Mouse (Mus musculus) ES-Bruce4 (cell line): Measurements from ENCODE around the gene Slc19a1. TPM values are rescaled to one million over a fixed set of nuclear protein-coding genes. Genes with fewer than 3 reads are reported as not detected.

Experiments
- H3K27ac ChIP-seq: 2 replicates; pipeline ENCODE4 v1.5.1; 2012; ENCODE audit warnings: low read length, inconsistent platforms; ENCODE audit not compliant: insufficient read depth
- H3K27me3 ChIP-seq: 2 replicates; pipeline ENCODE4 v1.6.1; 2012; ENCODE audit warnings: mild to moderate bottlenecking, low read length, inconsistent platforms; ENCODE audit not compliant: control insufficient read depth, poor library complexity, insufficient read depth, severe bottlenecking
- H3K36me3 ChIP-seq: 2 replicates; pipeline ENCODE4 v1.6.1; 2012; ENCODE audit warnings: inconsistent platforms, mild to moderate bottlenecking, low read length, moderate library complexity; ENCODE audit not compliant: control insufficient read depth, poor library complexity, insufficient read depth, severe bottlenecking
- H3K4me1 ChIP-seq: one replicate; pipeline ENCODE4 v1.8.1; 2011; ENCODE audit warnings: low read length; ENCODE audit not compliant: control insufficient read depth, insufficient read depth
- H3K4me3 ChIP-seq: 2 replicates; pipeline ENCODE4 v1.5.1; 2011; ENCODE audit warnings: low read depth, mild to moderate bottlenecking, low read length
- H3K9ac ChIP-seq: 2 replicates; pipeline ENCODE4 v1.6.1; 2012; ENCODE audit warnings: low read depth, mild to moderate bottlenecking, inconsistent platforms; ENCODE audit not compliant: poor library complexity, severe bottlenecking
- H3K9me3 ChIP-seq: replicated peaks from 2 replicates; pipeline ENCODE4 v1.6.1; 2012; ENCODE audit warnings: mild to moderate bottlenecking, low read length, inconsistent platforms; ENCODE audit not compliant: control insufficient read depth, poor library complexity, insufficient read depth, severe bottlenecking
- CTCF ChIP-seq: IDR thresholded peaks from one replicate; pipeline ENCODE4 v1.8.1; 2011; ENCODE audit warnings: low read depth, low read length
- EP300 ChIP-seq: IDR thresholded peaks from 2 replicates; pipeline ENCODE4 v1.6.1; 2011; ENCODE audit warnings: low read depth, low read length; ENCODE audit not compliant: insufficient read depth
- POLR2A ChIP-seq: IDR thresholded peaks from one replicate; pipeline ENCODE4 v1.8.1; 2011; ENCODE audit warnings: low read length; ENCODE audit not compliant: insufficient read depth
- polyA plus RNA-seq: library from polyadenylated mRNA; stranded (reverse); fragments of >200 nt; gene quantifications from 2 replicates; pipeline ENCODE4 v1.2.4, GENCODE M21; 2011; ENCODE audit warnings: low read depth; ENCODE audit not compliant: missing spikeins, insufficient read depth, insufficient read length

The Slc19a1 gene
- polyA plus RNA-seq, 1 experiment: 15.8 TPM

DNA sequence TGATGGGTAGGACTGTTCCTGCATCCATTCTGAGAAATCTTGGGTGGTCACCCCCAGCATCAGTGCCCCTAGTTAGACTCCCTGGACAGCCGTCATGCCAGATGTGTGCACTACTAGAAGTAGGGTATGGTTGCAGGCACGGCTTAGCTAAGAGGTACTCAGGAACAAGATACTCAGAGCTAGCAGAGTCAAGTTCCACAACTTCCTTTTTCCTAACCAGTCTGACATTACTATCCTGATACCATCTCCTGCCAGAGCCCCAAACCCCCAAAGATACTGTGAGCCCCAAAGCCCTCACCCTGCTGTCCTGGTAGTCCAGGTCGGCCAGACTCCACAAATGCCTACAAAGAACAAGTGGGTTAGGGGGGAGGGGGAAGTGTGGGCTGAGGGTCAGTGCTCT is 32.2 kb downstream of the Slc19a1 start:
- Histone ChIP-seq H3K4me1 (peaks cover 3% of the 10 kb centered on the region), H3K36me3 (peaks cover 26% of the 10 kb centered on the region), H3K27ac (no peak overlapping the region), H3K27me3 (no peaks in the 10 kb centered on the region), H3K9ac (no peak overlapping the region), H3K4me3 (no peak overlapping the region), H3K9me3 (no peaks in the 10 kb centered on the region)
- TF ChIP-seq POLR2A (no peak), EP300 (no peak), CTCF (no peak)

DNA sequence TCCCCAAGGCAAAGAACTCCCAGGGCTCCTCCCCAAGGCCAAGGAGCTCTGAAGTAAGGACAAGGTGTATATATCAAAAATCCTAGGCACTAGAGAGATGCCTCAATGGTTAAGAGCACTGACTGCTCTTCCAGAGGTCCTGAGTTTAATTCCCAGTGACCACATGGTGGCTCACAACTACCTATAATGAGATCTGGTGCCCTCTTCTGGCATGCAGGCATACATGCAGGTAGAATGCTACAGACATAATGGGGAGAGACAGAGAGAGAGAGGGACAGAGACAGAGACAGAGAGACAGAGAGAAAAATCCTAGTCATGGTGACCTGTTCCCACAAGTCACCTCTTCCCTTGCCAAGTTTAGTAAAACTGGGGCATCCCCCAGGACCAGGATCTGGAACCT is 32.6 kb downstream of the Slc19a1 start:
- Histone ChIP-seq H3K4me3 (no peak overlapping the region), H3K9ac (no peak overlapping the region), H3K36me3 (peaks cover 24% of the 10 kb centered on the region), H3K4me1 (peaks cover 3% of the 10 kb centered on the region), H3K9me3 (no peaks in the 10 kb centered on the region), H3K27ac (no peak overlapping the region), H3K27me3 (no peaks in the 10 kb centered on the region)
- no peak for TF ChIP-seq CTCF
- no peak for TF ChIP-seq EP300
- TF ChIP-seq POLR2A: no peak

DNA sequence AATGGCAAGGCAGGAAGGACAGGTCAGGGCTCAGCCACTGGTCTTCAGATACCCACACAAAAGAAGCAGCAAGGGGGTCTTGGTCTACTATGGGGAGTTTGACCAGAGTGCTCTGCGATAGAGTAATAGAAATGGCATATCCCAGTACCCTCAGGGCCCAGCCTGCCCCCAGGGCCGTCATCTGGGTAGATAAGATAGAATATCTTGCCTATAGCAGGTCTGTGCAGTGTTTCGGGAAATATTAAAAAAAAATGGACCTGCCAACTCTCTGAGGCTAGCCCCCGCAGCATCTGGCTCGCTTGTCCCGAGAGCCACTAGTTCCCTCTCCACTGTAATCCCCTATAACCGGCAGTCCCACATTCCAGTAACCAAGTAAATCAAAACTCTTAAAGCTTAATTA is 36.4 kb downstream of the Slc19a1 start:
- H3K4me1 ChIP-seq: no peaks in the 10 kb centered on the region
- H3K9me3 ChIP-seq: no peaks in the 10 kb centered on the region
- H3K27ac ChIP-seq: no peak overlapping the region
- no peak overlapping the region for H3K4me3 ChIP-seq
- no peak for TF ChIP-seq CTCF
- peaks cover 56% of the 10 kb centered on the region for H3K36me3 ChIP-seq
- H3K27me3 ChIP-seq: no peaks in the 10 kb centered on the region
- H3K9ac ChIP-seq: no peak overlapping the region

DNA sequence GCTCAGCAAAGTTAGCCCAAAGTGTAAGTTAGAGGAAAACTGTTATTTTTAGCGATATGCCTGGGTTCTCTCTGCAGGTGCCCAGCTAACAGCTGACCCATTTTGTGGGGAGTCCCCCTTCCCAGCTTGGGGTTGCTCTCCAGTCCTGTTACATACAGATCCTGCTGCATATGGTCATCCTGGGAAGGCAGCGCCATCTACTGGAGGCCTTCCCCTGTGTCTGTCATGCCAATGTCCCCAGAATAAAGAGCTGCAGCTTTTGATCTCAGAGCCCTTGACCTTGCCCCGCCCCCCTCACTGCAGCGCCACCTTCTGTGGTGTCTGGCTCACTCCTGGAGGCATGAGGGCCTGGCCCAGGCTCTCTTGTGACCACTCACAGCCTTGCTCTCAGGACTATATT is 38.0 kb downstream of the Slc19a1 start:
- Histone ChIP-seq H3K36me3 (peaks cover 62% of the 10 kb centered on the region), H3K27me3 (no peaks in the 10 kb centered on the region), H3K4me1 (no peaks in the 10 kb centered on the region), H3K27ac (no peak overlapping the region), H3K9ac (no peak overlapping the region), H3K9me3 (no peaks in the 10 kb centered on the region), H3K4me3 (no peak overlapping the region)
- TF ChIP-seq EP300 (no peak), POLR2A (no peak), CTCF (peak; percentile 69)

DNA sequence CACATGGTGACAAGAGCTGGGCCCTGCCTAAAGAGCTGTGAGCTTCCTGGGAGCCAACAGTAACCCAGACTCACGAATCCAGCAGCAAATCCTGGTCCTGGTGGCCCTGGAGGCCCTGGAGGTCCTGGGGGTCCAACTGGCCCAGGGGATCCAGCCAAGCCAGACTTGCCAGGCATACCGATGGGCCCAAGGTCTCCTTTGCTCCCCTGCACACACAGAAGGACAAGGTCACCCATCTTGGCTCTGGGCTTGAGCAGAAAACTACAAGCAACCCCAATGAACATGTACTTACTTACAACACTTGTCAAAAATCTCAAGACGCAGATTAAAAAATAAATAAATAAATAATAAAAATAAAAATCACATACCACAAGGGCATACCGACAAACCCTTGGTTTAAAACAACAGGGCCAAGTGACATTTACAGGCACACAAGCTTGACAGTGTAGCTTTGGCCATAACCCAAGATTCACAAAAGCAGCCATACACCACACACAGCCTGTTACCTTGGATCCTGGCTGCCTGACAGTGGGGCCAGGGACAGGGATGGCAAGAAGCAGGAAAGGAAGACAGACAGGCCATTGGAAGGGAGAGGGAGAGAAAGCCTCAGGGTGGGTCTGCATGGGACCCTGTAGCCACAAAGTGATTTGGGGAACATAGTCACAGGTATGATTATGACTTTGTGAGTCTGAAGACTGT is 42.4 kb downstream of the Slc19a1 start:
- no peaks in the 10 kb centered on the region for H3K9me3 ChIP-seq
- H3K36me3 ChIP-seq: peaks cover 76% of the 10 kb centered on the region
- H3K4me1 ChIP-seq: no peaks in the 10 kb centered on the region
- no peaks in the 10 kb centered on the region for H3K27me3 ChIP-seq
- no peak overlapping the region for H3K27ac ChIP-seq
- H3K9ac ChIP-seq: no peak overlapping the region
- H3K4me3 ChIP-seq: no peak overlapping the region
- TF ChIP-seq CTCF (no peak), EP300 (no peak), POLR2A (no peak)

DNA sequence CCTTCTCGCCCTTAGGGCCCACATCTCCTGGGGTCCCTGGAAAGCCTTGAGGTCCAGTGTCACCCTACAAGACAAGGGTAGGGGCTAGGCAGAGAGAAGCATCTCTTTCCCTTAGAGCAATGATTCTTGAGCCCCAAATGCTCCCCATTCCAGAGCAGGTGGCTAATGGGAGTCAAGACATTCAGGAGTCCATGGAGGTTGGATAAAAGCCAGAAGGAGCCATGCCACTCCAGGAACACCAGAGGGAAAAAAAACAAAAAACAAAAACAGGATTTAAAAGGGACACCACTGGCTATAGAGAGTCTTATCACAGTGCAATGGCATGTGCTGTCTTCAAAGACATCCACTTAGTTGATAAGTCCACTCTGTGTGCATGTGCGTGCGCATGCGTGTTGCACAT is 46.4 kb downstream of the Slc19a1 start:
- no peak overlapping the region for H3K27ac ChIP-seq

More for the DNA sequence above, 46.4 kb downstream of the Slc19a1 start:
- Histone ChIP-seq H3K9me3 (no peaks in the 10 kb centered on the region), H3K4me1 (no peaks in the 10 kb centered on the region), H3K9ac (no peak overlapping the region), H3K36me3 (peaks cover 53% of the 10 kb centered on the region), H3K4me3 (no peak overlapping the region), H3K27me3 (no peaks in the 10 kb centered on the region)
- TF ChIP-seq CTCF (no peak), POLR2A (no peak), EP300 (no peak)
